Mouse (Mus musculus): ENCODE results near the gene Tnc.
"Not testable (repeated sequence)": the region's sequence is repeated elsewhere in the genome, so short reads cannot be mapped to it uniquely, and the experiment has no call there.

Gene Tnc

DNA sequence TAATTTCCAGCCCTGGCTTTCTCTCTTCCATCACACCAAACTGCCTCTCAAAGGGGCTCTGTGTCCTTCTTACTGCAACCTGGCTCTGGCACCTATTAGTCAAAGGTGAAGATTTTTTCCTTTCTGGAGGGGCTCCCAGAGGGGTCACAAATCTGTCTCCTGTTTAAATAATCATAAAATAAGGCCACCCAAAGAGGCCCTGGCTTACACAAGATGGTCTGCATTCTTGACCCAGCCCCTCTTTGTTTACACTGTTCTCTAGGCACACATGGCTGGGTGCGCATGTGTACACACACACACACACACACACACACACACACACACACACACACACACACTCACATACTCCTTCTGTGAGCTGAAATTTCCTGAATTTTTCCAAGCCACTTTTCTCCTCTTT is 83.4 kb downstream of the Tnc start:
- DNase-seq (ENCODE audit: low spot score), result no peak

DNA sequence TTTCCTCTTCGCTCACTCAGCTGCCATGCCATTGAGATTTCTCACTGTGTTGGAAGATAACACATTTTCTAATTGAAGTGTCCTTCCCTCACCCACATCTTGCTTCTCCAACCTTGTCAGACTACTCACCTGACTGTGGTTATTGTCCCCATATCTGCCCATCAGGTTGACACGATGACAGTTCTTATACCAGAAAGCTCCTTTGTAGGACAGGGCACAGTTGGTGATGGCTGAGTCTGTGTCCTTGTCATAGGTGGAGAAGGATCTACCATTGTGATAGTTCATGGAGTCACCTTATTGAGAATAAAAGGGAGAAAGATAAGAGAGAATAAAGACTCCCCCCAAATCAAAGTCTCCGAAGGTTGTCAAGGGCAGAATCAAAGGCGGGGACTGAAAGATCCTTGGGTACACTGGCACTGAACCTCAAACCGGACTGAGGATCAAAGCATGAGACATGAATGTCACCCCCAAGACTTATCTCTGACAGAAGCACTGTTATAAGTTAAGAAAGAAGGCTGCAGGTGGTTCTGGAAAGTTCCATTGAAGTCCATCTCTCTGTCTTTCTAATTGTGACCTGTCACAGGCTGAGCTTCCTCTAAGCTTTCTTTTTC is 84.9 kb downstream of the Tnc start:
- DNase-seq (ENCODE audit: low spot score), result no peak

DNA sequence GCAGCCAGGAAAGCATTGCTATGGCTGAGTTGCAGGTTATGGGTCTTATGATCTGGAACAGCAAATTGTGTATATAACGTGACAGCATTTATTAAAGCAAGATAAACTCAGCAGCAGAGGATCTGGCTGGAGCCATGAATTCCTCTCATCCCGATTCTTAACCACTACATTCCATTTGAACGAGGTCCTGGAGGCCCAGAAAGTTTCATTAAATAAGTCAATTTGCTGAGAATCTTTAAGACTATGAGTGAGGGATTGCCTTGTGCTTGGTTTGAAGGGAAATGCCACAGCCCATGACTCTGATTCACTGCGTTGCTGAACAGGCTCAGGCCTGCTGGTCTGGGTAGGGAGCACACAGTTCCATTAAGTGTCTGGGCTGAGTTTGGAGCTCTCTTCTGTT is 88.2 kb downstream of the Tnc start:
- DNase-seq (ENCODE audit: low spot score), result no peak

DNA sequence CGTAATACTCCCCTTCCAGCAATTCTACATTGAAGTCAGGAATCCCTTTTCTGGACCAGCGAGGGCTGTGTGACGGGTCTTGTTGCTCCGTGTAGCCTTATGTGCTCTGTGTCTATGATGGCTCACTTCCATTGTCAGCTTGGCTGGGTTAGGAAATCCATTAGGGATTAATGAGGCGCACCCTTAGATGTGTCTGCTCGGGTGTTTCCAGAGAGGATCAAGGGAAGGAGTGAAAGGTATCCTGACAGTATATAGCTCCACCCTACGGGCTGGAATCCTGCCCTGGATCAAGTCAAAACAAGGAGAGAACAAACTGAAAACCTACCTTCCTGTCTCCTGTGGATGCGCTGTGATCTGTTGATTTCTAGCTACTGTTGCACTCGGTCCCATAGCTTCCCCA is 96.8 kb downstream of the Tnc start:
- no peak for DNase-seq (ENCODE audit: low spot score)

DNA sequence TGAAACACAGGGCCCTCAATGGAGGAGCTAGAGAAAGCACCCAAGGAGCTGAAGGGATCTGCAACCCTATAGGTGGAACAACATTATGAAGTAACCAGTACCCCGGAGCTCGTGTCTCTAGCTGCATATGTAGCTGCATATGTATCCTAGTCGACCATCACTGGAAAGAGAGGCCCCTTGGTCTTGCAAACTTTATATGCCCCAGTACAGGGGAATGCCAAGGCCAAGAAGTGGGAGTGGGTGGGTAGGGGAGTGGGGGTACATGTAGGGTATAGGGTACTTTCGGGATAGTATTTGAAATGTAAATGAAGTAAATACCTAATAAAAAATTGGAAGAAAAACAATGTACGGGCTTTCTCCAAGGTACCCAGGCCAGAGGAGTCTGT is 98.1 kb downstream of the Tnc start:
- not testable (repeated sequence) for DNase-seq (ENCODE audit: low spot score)

DNA sequence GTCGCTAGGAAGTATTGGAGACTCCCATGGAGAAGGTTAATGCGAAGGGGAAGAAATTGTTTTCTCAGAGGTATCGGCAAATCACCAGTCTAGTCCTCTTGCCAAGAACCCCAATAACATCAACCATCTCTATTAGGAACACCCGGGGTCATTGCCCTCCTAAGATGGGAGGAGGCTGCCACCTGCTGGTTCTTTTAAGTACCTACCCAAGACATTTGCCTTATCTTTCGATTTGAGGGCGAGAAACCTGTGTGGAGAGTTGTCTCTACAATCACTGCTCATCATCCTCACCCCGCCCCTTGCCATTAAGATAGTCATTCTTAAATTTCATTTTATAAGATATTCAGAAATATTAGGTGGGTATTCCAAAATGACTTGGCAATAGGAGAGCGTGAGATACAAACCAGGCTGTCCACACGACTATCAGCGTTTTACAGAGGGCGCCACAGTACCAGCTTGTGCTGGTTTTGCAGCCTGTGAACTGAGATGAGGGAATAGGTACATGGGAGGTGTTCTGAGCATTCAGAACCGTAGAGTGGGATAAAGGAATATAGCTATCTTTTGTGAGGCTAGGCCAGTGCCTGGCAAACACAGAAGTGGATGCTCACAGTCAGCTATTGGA is 98.6 kb downstream of the Tnc start:
- DNase-seq (ENCODE audit: low spot score), result peak; percentile 65

DNA sequence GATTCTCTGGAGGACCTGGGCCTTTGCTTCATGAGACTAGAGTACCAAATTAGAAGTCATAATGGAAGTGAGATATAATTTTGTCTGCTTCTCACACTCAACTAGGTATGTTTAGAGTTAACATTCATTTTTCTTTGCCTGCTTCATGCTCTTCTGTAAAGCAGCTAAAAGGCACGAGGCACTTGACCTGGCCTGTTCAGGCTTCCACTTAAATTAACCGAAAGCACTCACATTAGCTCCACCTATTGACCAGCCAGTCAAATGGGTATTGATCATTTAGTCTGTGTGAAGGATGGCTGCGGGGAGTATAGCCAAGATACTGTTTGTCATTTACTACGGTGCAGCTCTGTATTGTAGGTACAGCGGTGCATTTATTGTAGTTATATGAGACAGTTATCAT is 103.0 kb downstream of the Tnc start:
- no peak for DNase-seq (ENCODE audit: low spot score)

DNA sequence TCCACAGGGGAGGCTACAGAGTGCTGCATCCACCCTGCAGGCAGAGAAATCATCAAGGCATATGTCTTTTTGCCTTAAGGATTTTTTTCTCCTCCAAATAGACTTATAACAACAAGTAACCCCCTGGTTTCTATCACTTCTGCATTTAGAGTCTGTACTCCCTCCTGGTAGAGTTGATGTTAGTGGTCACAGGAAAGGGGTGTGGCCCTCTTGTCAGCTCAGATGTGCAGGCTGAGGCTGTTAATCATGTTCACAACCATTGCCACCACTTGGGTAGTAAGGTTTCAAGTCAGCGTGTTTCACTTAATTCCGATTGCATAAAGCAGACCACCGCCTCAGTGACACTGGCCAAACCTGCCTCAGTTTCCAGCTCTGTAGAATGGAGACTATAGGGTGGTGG is 103.9 kb downstream of the Tnc start:
- no peak for DNase-seq (ENCODE audit: low spot score)

DNA sequence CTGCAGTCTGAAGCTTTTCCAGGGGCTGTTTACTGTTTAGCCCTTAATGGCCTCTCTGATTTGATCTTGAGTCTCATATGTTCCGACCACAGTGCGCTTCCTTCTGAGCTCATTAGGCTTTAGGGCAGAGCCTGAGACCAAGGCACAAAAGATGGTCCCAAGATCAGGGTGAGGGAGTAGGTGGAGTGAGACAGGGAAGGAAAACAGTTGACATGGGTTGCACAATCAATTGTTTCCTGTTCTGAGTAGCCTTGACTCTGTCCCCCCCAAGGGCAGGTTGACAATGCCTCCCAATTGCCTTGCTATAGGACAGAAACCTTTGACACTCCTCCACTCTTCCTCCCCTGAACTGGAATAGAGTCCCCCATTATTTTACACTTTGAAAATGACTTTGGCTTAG is 105.4 kb downstream of the Tnc start:
- no peak for DNase-seq (ENCODE audit: low spot score)

DNA sequence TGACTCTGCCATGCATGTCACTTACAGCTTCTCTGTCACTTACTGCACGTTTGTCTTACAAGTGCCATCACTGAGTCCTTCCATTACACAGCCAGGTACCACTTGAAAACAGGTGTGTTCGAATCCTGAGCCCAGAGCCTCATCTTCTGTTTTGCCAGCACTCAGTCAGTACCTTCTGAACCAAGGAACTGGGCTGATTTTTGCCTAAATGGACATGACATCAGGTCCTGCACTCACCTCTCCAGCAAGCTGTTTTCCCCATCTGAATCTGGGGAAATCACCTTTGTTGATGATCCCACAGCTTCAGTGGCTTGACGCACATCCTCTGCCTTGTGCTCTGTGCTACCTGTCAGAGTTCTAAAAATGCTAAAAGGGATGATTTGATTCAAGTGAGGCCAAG is 107.4 kb downstream of the Tnc start:
- no peak for DNase-seq (ENCODE audit: low spot score)

DNA sequence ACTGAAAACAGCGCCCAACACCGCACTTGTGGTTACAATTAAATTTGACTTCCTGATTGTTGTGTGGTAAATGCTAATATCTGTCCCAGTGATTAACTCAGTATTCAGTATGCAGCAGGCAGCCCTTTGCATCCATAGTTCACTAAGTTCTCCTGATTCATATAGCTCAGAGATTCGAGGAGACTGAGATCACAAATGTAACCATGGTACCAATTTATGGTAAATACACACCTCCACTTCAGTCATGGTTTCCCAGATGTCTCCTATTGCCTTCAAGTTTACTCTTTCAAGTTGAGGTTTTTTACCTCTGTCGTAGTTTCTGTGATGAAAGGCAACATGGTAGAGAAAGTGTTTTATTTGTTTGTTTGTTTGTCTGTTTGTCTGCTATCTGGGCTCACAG is 110.9 kb downstream of the Tnc start:
- no peak for DNase-seq (ENCODE audit: low spot score)

DNA sequence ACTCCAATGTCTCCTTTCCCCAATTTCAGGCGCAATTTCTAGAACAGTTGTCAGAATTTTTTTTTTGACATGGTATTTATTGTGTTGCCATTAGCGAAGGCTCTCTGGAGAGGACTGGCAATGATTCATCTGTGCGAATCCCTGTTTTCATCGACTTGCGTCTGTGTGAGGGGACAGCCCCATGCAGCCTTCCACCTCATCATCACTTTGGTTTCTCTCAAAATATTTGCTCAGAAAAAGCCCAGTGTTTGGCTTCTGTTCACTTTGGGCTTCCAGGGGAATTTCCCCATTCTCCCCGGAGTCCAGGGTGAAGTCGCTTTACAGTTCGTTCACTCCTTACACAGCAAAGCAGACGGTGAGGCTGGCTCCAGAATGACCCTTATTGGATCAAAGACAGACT is 111.5 kb downstream of the Tnc start:
- no peak for DNase-seq (ENCODE audit: low spot score)

DNA sequence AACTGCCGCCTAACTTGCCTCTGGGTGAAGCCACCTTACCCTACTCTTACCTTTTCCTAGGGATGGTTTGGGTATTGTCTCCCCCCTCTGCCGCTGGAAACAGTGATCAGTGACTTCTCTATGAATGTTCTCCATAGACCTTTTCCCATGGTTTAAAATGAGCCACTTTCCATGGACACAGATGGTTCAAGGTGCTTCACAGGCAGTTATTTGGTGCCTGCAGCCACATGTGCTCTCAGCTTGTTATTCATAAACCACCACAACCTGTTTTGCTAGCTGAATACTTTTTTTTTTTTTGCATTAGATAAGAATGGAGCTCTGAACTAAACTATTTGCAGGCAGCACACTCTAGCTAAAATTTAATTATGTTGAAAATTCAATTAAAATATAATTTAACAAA is 116.0 kb downstream of the Tnc start:
- no peak for DNase-seq (ENCODE audit: low spot score)

DNA sequence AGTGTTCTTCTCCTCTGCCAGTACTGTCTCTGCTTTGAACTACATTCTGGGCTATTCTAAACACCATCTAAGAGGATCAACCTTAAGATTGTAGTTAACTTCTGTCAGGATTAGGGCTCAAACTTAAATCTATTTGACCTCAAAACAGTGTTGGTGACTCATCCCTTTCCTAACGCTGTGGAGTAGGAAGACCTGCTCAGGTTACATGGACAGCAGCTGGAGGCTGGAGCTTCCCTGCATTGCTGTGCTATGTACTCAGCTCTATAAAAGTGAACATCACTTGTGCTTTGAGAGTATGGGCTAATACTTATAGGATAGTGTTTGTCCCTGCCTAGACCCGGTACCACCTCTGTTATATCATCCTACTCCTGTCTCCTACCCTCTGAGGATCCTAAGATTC is 117.3 kb downstream of the Tnc start:
- no peak for DNase-seq (ENCODE audit: low spot score)

DNA sequence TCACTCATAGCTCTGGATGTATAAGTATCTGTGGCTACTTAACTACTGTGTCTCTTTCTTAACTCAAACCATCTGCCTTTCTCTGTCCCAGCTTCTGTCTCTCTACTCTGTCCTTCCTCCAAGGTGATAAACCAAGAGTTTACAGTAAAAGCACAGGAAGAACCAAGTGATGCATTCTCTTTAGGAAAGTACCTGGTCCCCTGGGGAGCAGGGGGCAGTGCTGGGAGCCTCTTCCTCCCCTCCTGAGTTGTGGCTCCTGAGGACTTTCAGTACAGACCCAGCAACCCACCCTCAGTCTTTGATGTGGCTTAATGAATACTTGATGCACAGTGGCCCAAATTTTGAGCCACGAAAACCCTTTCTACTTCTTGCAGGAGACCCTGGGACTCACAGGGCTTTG is 118.6 kb downstream of the Tnc start:
- DNase-seq (ENCODE audit: low spot score), result no peak

DNA sequence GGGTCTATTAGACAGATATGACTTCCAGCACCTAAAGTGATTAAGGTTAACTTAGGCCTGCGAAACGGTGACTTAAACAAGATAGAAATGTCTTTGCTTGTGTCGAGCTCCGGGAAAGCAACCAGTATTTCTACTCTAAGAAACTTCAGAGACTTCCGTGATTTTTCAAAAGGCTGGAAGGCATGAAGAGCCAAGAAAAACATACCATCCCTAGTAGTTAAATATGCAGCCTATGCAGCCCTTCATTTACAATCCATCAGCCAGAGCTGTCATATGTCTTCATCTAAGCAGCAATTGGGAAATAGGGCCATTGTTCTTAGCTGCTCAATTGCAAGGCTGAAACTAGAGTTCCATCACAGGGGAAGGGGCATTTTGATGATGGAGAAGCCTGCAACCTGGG is 129.6 kb downstream of the Tnc start:
- DNase-seq (ENCODE audit: low spot score), result no peak

DNA sequence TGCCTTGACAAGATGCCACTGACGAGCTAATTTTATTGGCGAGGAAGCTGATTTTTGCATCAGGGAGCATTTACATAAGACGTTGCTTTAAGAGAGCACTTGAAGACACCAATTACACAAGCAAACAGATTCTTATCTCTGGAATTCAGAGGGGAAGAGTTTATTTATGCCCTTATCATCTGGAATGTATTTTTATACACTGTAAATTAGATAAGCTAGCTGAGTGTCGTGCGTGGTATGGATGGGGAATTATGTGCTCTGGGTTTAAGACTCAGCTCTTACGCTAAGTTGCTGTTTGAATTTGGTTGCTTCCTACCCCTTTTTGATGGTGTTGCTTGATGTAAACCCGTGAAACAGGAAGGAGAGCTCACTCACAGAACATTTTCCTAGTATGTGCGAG is 130.1 kb downstream of the Tnc start:
- no peak for DNase-seq (ENCODE audit: low spot score)

DNA sequence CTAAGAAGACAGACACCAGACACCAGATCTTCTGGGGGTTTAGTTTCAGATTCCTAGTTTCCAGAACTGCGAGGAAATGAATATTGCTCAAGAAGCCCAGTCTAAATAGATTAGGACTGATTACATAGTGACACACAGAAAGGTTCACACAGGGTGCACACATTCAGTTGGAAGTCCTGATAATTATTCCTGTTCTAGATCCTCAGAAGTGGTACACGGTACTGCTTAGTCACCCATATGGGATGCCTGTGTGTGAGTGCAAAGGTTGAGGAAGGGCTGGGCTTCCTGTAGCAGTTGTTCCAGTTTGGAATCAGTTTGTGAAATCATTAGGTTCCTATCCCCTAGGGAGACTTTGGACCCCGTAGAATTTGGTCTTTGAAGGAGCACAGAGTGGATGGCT is 130.5 kb downstream of the Tnc start:
- DNase-seq (ENCODE audit: low spot score), result no peak
